Mouse (Mus musculus) embryonic facial prominence, embryonic 11.5 days (tissue): ENCODE measurements around the gene Kif1b. TPM values are rescaled to one million over a fixed set of nuclear protein-coding genes. Genes with fewer than 3 reads are reported as not detected.
A peak's percentile ranks its signal among the peaks of the same experiment; 100 is the strongest.

ENCODE experiments used
- ATAC-seq: fragments of 200-750 bp; cut with Nextera tagmentation; replicated peaks from 2 replicates; pipeline ENCODE4 v1.8.0; 2017; ENCODE audit warnings: low read depth; ENCODE audit not compliant: insufficient number of reproducible peaks, low FRiP score, low TSS enrichment
- DNase-seq: peaks from one replicate; pipeline ENCODE4 v3.0.0-alpha.2; 2015; ENCODE audit warnings: low spot score
- H3K27ac ChIP-seq: fragments of 300-500 bp; sonication (generic); replicated peaks from 2 replicates; pipeline ENCODE4 v1.5.1; 2014; ENCODE audit warnings: mild to moderate bottlenecking, low read depth, low read length, control low read depth
- H3K27me3 ChIP-seq: fragments of 300-500 bp; sonication (generic); 2 replicates; pipeline ENCODE4 v1.6.1; 2014; ENCODE audit warnings: mild to moderate bottlenecking, low read length, moderate library complexity, mixed read lengths; ENCODE audit not compliant: control insufficient read depth, insufficient read depth
- H3K36me3 ChIP-seq: fragments of 300-500 bp; sonication (generic); replicated peaks from 2 replicates; pipeline ENCODE4 v1.6.1; 2014; ENCODE audit warnings: low read depth, mild to moderate bottlenecking, low read length, moderate library complexity, mixed read lengths; ENCODE audit not compliant: control insufficient read depth, insufficient read depth
- H3K4me1 ChIP-seq: fragments of 300-500 bp; sonication (generic); 2 replicates; pipeline ENCODE4 v1.6.1; 2014; ENCODE audit warnings: low read length, mixed read lengths; ENCODE audit not compliant: control insufficient read depth, insufficient read depth
- H3K4me2 ChIP-seq: fragments of 300-500 bp; sonication (generic); 2 replicates; pipeline ENCODE4 v1.6.1; 2014; ENCODE audit warnings: low read depth, mild to moderate bottlenecking, control low read depth, low read length, moderate library complexity
- H3K4me3 ChIP-seq: fragments of 300-500 bp; sonication (generic); 2 replicates; pipeline ENCODE4 v1.5.1; 2014; ENCODE audit warnings: low read depth, low read length, control low read depth
- H3K9ac ChIP-seq: fragments of 300-500 bp; sonication (generic); replicated peaks from 2 replicates; pipeline ENCODE4 v1.6.1; 2014; ENCODE audit warnings: mild to moderate bottlenecking, control low read depth, low read length
- H3K9me3 ChIP-seq: fragments of 300-500 bp; sonication (generic); replicated peaks from 2 replicates; pipeline ENCODE4 v1.6.1; 2016; ENCODE audit warnings: mild to moderate bottlenecking, low read length, inconsistent platforms, mixed read lengths; ENCODE audit not compliant: control insufficient read depth
- WGBS: fragments of 180-500 bp; shearing (Covaris S2); extraction: QIAGEN DNeasy Blood & Tissue Kit; methylation state at CpG from one replicate; pipeline ENCODE4 v1.1.7; 2014; 5-methylcytosine and 5-hydroxymethylcytosine counted together
- polyA plus RNA-seq: library from polyadenylated mRNA; unstranded; fragments of >200 nt; fragmentation: Nextera tagmentation; extraction: Ambion mirVana; gene quantifications from 2 replicates; pipeline ENCODE4 v1.2.1, GENCODE M21; 2014

Gene Kif1b
- polyA plus RNA-seq, 1 experiment from 2014 or later, result 45.1 TPM

DNA sequence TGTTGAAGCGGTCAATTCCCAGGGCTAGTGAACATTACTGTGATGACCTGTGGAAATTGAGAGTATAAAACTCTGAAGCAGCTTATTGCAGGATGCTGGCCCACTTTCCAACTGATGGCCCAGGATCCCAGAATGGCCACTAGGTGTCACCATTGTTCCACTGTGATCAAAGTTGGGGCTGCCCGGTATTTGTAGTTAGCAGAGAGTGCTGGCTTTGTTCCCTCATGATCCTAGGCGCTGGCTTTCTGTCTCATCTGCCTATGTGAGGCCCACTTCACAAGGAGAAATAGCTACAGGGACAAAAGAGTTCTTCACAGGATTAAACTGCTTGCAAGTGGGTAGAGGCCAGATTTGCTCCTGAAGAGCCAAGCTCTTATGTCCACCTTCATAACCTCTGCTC, 163.0 kb downstream of the Kif1b start:
- no peak overlapping the region for H3K4me3 ChIP-seq
- WGBS, result 6% methylated on average over 3 of the region's 3 CpGs
- H3K27ac ChIP-seq, result no peak overlapping the region
- H3K9ac ChIP-seq, result 0 out of 2 replicates have a peak overlapping the region, but pooled peaks have one; percentile 22
- ATAC-seq (peak; percentile 82), DNase-seq (peak; percentile 93)
- no peaks in the 10 kb centered on the region for H3K4me1 ChIP-seq
- H3K27me3 ChIP-seq, result no peaks in the 10 kb centered on the region
- H3K36me3 ChIP-seq, result no peaks in the 10 kb centered on the region
- H3K9me3 ChIP-seq, result no peaks in the 10 kb centered on the region
- H3K4me2 ChIP-seq, result no peak overlapping the region

DNA sequence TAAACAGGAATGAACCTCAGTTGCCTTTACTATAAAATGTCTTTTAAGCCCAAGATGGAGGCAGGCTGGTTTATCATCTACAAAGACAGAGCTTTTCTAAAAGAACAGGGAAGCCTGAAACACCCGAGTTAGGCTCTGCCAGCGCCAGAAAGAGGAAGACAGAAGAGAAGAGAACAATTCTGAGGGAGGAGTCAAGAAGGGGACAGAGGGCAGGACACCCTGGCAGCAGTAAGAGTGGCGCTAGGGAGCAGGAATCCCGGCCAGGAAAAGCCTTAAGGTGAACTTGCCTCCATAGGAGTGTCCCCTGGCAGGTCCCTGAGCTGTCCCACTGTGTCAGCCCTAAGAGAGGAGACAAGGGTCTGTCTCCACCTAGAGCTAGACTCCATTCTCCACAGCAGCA, 163.9 kb downstream of the Kif1b start:
- H3K27ac ChIP-seq, result no peak overlapping the region
- H3K9me3 ChIP-seq, result no peaks in the 10 kb centered on the region
- no peak overlapping the region for H3K9ac ChIP-seq
- H3K27me3 ChIP-seq, result no peaks in the 10 kb centered on the region
- no peak overlapping the region for H3K4me2 ChIP-seq
- H3K36me3 ChIP-seq, result no peaks in the 10 kb centered on the region
- no peak overlapping the region for H3K4me3 ChIP-seq
- no peaks in the 10 kb centered on the region for H3K4me1 ChIP-seq
- WGBS, result 40% methylated on average over 4 of the region's 4 CpGs
- DNase-seq (no peak), ATAC-seq (no peak)

DNA sequence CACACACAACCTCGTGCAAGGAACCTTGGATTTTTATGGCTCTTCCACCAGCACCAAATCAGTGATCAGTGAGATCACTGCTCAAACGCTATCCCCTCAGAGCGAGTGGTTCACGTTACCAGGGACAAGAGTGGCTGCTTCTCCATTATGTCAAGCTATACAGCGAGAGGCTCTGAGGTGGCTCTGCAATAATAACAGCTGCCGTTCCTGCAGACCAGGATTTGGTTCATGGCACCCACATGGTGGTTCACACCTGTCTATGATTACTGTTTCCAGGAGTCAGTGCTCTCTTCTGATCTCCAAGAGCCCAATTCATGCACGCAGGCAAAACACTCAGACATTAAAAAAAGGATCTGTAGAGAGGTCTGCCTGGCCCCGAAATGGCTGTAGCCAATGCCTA, 169.0 kb downstream of the Kif1b start:
- H3K4me1 ChIP-seq, result no peaks in the 10 kb centered on the region
- no peak overlapping the region for H3K27ac ChIP-seq
- H3K27me3 ChIP-seq, result no peaks in the 10 kb centered on the region
- H3K36me3 ChIP-seq, result no peaks in the 10 kb centered on the region
- ATAC-seq (no peak), DNase-seq (peak; percentile 30)
- no peak overlapping the region for H3K9ac ChIP-seq
- H3K4me2 ChIP-seq, result no peak overlapping the region
- 63% methylated on average over 8 of the region's 8 CpGs for WGBS
- H3K9me3 ChIP-seq, result no peaks in the 10 kb centered on the region
- H3K4me3 ChIP-seq, result no peak overlapping the region

DNA sequence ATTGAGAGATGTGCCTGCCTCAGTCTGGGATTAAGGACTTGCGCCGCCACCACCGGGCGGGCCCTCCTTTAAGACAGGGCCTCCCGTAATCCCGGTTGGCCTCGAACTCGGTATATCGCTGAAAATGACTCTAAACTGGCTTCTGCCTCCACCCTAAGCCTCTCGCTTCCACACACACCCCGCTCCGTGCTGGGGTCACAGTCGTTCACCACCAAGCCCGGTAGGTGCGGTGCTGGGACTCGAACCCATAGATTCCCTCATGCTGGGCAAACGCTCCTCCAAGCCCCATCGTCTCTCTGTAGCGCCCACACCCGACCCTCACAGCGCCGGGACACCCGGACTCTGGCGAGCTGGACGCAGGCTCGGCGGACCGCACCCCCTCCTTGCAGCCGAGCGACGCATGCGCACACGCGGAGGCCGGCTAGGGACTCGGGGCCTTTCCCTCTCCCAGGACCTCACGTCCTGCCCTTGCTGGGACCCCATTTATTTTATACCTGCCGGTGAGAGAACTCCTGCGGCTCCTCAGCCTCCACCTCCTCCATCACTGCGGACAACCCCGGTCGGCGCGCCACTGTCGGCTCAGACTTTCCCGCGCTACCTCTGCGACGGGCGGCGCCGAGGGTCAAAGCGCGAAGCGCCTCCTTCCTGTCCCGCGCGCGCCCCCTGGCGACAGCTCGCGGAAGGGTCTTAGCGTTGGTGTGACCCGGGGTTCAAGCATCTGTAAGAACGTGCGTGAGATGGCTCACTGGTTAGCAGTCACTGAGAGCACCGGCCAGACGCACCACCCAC, 170.3 kb downstream of the Kif1b start, which contains the start of gene Cenps:
Cenps (minus strand) TSS at position 648 of the 789 bp plus-strand sequence.
- peak; percentile 87 for ATAC-seq
- Histone ChIP-seq H3K36me3 (no peaks in the 10 kb centered on the region), H3K27ac (peak within 1 kb of the TSS; percentile 95), H3K4me2 (peak within 1 kb of the TSS; percentile 63), H3K9ac (peak within 1 kb of the TSS; percentile 79), H3K4me1 (no peaks in the 10 kb centered on the region), H3K9me3 (no peaks in the 10 kb centered on the region), H3K27me3 (no peaks in the 10 kb centered on the region), H3K4me3 (peak within 1 kb of the TSS; percentile 59)
- DNase-seq, result peak; percentile 96
- WGBS, result 1% methylated on average over 68 of the region's 68 CpGs

DNA sequence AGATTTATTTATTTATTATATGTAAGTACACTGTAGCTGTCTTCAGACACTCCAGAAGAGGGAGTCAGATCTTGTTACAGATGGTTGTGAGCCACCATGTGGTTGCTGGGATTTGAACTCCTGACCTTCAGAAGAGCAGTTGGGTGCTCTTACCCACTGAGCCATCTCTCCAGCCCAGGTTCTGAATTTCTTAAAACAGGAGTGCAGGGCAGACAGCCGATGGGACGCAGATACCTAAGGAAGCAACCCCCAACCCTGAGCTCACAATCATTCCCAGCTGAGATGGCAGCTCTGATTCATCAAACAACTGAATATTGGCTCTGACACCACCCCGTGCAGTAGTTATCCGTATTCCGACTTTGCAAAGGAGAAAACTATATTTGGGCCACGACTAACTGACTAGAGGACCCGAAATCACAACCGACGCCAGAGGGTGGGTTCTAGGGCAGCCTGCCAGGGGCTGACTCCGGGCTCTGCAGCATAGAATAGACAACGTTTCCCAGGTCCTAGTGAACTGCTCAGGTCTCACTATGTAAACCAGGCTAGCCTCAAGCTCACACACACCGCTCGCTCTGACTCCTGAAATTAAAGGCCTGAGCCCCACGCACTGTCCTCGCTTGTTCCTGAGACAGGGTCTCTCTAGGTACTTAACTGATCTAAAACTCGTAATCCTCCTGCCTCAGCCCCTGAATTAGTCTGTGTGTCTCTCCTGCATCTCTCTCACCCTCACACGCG, 171.2 kb downstream of the Kif1b start:
- H3K27me3 ChIP-seq, result no peaks in the 10 kb centered on the region
- H3K9me3 ChIP-seq, result no peaks in the 10 kb centered on the region
- H3K4me3 ChIP-seq, result peak overlapping the region; percentile 59
- no peak for ATAC-seq
- 55% methylated on average over 18 of the region's 18 CpGs for WGBS
- peak; percentile 40 for DNase-seq
- no peaks in the 10 kb centered on the region for H3K36me3 ChIP-seq
- H3K9ac ChIP-seq, result peak overlapping the region; percentile 79
- H3K4me1 ChIP-seq, result no peaks in the 10 kb centered on the region
- H3K4me2 ChIP-seq, result peak overlapping the region; percentile 63
- 0 out of 2 replicates have a peak overlapping the region, but pooled peaks have one; percentile 5 for H3K27ac ChIP-seq

DNA sequence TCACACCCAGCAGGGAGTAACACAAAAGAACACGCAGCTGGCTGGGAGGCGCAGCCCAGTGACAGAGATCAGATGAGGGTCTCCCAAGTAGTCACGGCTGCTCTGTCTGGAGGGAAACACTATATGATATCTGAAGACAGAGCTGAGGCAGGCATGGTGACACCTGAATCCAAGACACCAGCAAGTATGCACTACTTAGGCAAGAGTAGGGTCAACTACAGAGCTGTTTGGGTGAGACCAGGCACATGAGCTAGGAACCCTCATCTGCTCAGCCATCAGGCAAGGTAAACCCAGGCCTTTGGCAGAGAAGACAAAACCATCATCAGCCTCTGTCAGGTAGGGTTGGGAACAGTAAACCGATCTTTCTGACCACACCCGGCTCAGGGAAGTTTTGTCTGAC, 174.1 kb downstream of the Kif1b start:
- 83% methylated on average over 5 of the region's 5 CpGs for WGBS
- H3K4me3 ChIP-seq, result no peak overlapping the region
- H3K9me3 ChIP-seq, result no peaks in the 10 kb centered on the region
- no peaks in the 10 kb centered on the region for H3K4me1 ChIP-seq
- H3K4me2 ChIP-seq, result no peak overlapping the region
- peaks cover 5% of the 10 kb centered on the region for H3K36me3 ChIP-seq
- DNase-seq (no peak), ATAC-seq (no peak)
- no peak overlapping the region for H3K27ac ChIP-seq
- no peak overlapping the region for H3K9ac ChIP-seq
- H3K27me3 ChIP-seq, result no peaks in the 10 kb centered on the region

DNA sequence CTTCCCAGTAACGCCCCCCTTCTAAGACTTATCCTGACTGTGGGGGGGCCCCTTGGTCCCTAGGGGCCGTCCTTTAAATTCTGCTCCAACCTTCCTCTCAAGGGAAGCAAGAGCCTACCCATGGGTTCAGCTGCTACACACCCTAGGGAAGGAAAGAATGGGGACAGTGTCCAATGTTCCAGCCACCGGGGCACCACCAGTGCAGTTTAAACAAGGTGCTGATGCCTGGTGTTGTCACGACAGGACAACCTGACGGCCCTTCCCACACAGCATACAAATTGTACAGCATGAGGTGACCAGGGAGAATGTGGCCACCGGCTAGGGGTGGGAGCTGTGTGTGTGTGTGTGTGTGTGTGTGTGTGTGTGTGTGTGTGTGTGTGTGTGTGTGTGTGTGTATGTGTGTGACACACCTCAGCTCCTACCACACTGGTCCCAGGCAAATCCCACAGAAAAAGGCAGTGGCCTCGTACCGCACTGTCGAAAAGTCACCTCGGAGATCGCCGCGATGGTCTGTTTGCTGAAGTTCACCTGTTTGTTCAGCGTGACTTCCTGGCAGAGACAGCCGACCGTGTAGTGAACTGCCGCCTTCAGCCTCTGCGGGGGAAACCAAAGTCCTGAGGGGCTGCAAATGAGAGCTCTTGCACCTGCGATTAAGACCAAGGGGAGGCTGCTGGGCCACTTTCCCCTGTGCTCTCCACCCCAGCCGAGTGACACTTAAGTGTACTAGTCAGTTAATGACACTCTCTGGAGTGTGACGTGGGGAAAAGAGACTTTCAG, 175.5 kb downstream of the Kif1b start:
- Histone ChIP-seq H3K4me2 (no peak overlapping the region), H3K27me3 (no peaks in the 10 kb centered on the region), H3K27ac (no peak overlapping the region), H3K36me3 (peaks cover 7% of the 10 kb centered on the region), H3K9me3 (no peaks in the 10 kb centered on the region), H3K4me1 (no peaks in the 10 kb centered on the region), H3K4me3 (no peak overlapping the region), H3K9ac (no peak overlapping the region)
- 84% methylated on average over 21 of the region's 21 CpGs for WGBS
- DNase-seq (no peak), ATAC-seq (no peak)
